ENCODE assay signal across 28 mouse cellular contexts in genomic region chr6:134846308-134846707, GRCm38 (mm10). TPM values are rescaled to one million over a fixed set of nuclear protein-coding genes. Genes with fewer than 3 reads are reported as not detected.
DNase-seq lines count a peak whose midpoint lies in the region; ATAC-seq and TF ChIP-seq lines count a peak whose summit lies in the region.
"Had no signal": no experiment of that assay in that cellular context is flagged by ENCODE, and none has a peak within 500 bp of the region (broad histone marks: within the 10 kb centered on the region; RNA-seq: fewer than 3 reads in every experiment).

No protein-coding gene starts in this region.

- ATAC-seq in hindbrain, embryonic 15.5 days (ENCODE audit: low FRiP score, low read depth) = 0 out of 2 replicates have a peak, but pooled peaks have one; percentile 27
- ATAC-seq in hindbrain, embryonic 14.5 days (ENCODE audit: low FRiP score) = no peak
- no peak for ATAC-seq in forebrain, postnatal 0 days
- ATAC-seq: inflammation-experienced regulatory T-cells, adult 6 months; midbrain, embryonic 15.5 days had no signal

- no peak overlapping the region for H3K9ac ChIP-seq in hindbrain, embryonic 15.5 days
- H3K9ac ChIP-seq in hindbrain, embryonic 14.5 days = no peak overlapping the region
- H3K9ac ChIP-seq in forebrain, postnatal 0 days = no peak overlapping the region
- H3K9ac ChIP-seq: embryonic facial prominence, embryonic 15.5 days; forebrain, embryonic 12.5 days; liver, embryonic 14.5 days; lung, embryonic 14.5 days; midbrain, embryonic 15.5 days had no signal

- TF ChIP-seq CTCF in forebrain, postnatal 0 days (IDR thresholded peaks at IDR 0.05; ENCODE audit: low read depth) = no peak

- peak; percentile 56 for DNase-seq in adrenal gland, adult 2 months
- DNase-seq in adrenal gland, postnatal 4 days (ENCODE audit: low spot score in 2 of 2) = no peak
- no peak for DNase-seq in hindbrain, embryonic 14.5 days (ENCODE audit: low spot score)
- peak; percentile 34 for DNase-seq in ovary, adult 18-20 months (ENCODE audit: low spot score)
- no peak for DNase-seq in ovary, postnatal 14 days (ENCODE audit: low spot score)
- DNase-seq in adrenal gland, postnatal 14 days = peak; percentile 38
- DNase-seq in forebrain, postnatal 0 days = no peak
- DNase-seq: cerebellum, adult 2 months; cerebellum, postnatal 14 days; gastrocnemius, postnatal 14 days; heart, postnatal 36 days; kidney, adult 9 months; layer of hippocampus, adult 9-11 months; liver; lung, embryonic 14.5 days; lung, postnatal 14 days; retina, postnatal 1 day; right cerebral cortex, postnatal 14 days; thymus, adult 2 months; thymus, postnatal 36 days had no signal

- no peaks in the 10 kb centered on the region for H3K9me3 ChIP-seq in hindbrain, embryonic 15.5 days
- no peaks in the 10 kb centered on the region for H3K9me3 ChIP-seq in hindbrain, embryonic 14.5 days (ENCODE audit: control insufficient read depth, low read length)
- H3K9me3 ChIP-seq in forebrain, postnatal 0 days (ENCODE audit: low read length) = no peaks in the 10 kb centered on the region
- H3K9me3 ChIP-seq: embryonic facial prominence, embryonic 15.5 days; forebrain, embryonic 12.5 days; G1E; midbrain, embryonic 15.5 days had no signal

- no peaks in the 10 kb centered on the region for H3K4me1 ChIP-seq in hindbrain, embryonic 15.5 days (replicated peaks)
- H3K4me1 ChIP-seq in hindbrain, embryonic 14.5 days (replicated peaks; ENCODE audit: control insufficient read depth, insufficient read depth, low read length) = no peaks in the 10 kb centered on the region
- no peaks in the 10 kb centered on the region for H3K4me1 ChIP-seq in forebrain, postnatal 0 days (ENCODE audit: insufficient read depth)
- H3K4me1 ChIP-seq: embryonic facial prominence, embryonic 15.5 days; forebrain, embryonic 12.5 days; midbrain, embryonic 15.5 days had no signal

- no peak overlapping the region for H3K27ac ChIP-seq in hindbrain, embryonic 15.5 days (replicated peaks)
- H3K27ac ChIP-seq in hindbrain, embryonic 14.5 days = no peak overlapping the region
- no peak overlapping the region for H3K27ac ChIP-seq in forebrain, postnatal 0 days (ENCODE audit: low read depth, low read length)
- H3K27ac ChIP-seq: embryonic facial prominence, embryonic 15.5 days; forebrain, embryonic 12.5 days; liver, embryonic 14.5 days; midbrain, embryonic 15.5 days had no signal

- no peaks in the 10 kb centered on the region for H3K27me3 ChIP-seq in hindbrain, embryonic 15.5 days
- H3K27me3 ChIP-seq in hindbrain, embryonic 14.5 days (ENCODE audit: control insufficient read depth, insufficient read depth, low read length) = no peaks in the 10 kb centered on the region
- no peaks in the 10 kb centered on the region for H3K27me3 ChIP-seq in forebrain, postnatal 0 days (ENCODE audit: insufficient read depth, low read length)
- H3K27me3 ChIP-seq: embryonic facial prominence, embryonic 15.5 days; forebrain, embryonic 12.5 days; midbrain, embryonic 15.5 days had no signal

- no peak overlapping the region for H3K4me2 ChIP-seq in hindbrain, embryonic 15.5 days
- no peak overlapping the region for H3K4me2 ChIP-seq in hindbrain, embryonic 14.5 days (replicated peaks)
- no peak overlapping the region for H3K4me2 ChIP-seq in forebrain, postnatal 0 days (ENCODE audit: low read depth)
- H3K4me2 ChIP-seq: embryonic facial prominence, embryonic 15.5 days; forebrain, embryonic 12.5 days; heart, embryonic 11.5 days; lung, embryonic 14.5 days; midbrain, embryonic 15.5 days had no signal

- WGBS in hindbrain, embryonic 15.5 days = 83% methylated on average over 6 of the region's 6 CpGs
- 83% methylated on average over 6 of the region's 6 CpGs for WGBS in hindbrain, embryonic 14.5 days
- 80% methylated on average over 6 of the region's 6 CpGs for WGBS in forebrain, postnatal 0 days

- H3K36me3 ChIP-seq in hindbrain, embryonic 15.5 days = peaks cover 13% of the 10 kb centered on the region; the same call in 1 of the 2 replicates
- H3K36me3 ChIP-seq in hindbrain, embryonic 14.5 days (replicated peaks; ENCODE audit: control insufficient read depth, insufficient read depth) = peaks cover 14% of the 10 kb centered on the region
- H3K36me3 ChIP-seq in forebrain, postnatal 0 days (ENCODE audit: insufficient read depth) = 0 out of 2 replicates have a peak, but pooled peaks cover 10% of the 10 kb centered on the region

- H3K4me3 ChIP-seq in hindbrain, embryonic 15.5 days = no peak overlapping the region
- no peak overlapping the region for H3K4me3 ChIP-seq in hindbrain, embryonic 14.5 days (replicated peaks; ENCODE audit: low read length)
- no peak overlapping the region for H3K4me3 ChIP-seq in forebrain, postnatal 0 days (ENCODE audit: low read depth, low read length)
- H3K4me3 ChIP-seq: embryonic facial prominence, embryonic 15.5 days; forebrain, embryonic 12.5 days; midbrain, embryonic 15.5 days had no signal

RNA-seq across cellular contexts. Expression of gene Crebl2, which starts 16.4 kb away (rescaled TPM):
- 10 to 100 TPM; 24.3 to 42.2 TPM for total RNA-seq in adrenal gland, adult 2 months (2021)
- 6.2 and 6.6 TPM in 2 replicates for polyA plus RNA-seq in adrenal gland, adult 2 months (2012; rRNA removed)
- 10 to 100 TPM; 15.5 to 19.8 TPM for total RNA-seq in adrenal gland, postnatal 4 days (2021)
- 3.4 and 4.2 TPM in 2 replicates for polyA plus RNA-seq in hindbrain, embryonic 15.5 days (2015; fragmentation: Nextera tagmentation; extraction: Ambion mirVana)
- polyA plus RNA-seq in hindbrain, embryonic 14.5 days (2014; fragmentation: Nextera tagmentation; extraction: Ambion mirVana) = 3.2 and 3.3 TPM in 2 replicates
- 17.2 and 21.1 TPM in 2 replicates for total RNA-seq in adrenal gland, postnatal 14 days (2021)
- total RNA-seq in forebrain, postnatal 0 days (2014; rRNA removed) = 5.2 and 7.9 TPM in 2 replicates
- 1.6 and 2.6 TPM in 2 replicates for polyA plus RNA-seq in forebrain, postnatal 0 days (2015; fragmentation: Nextera tagmentation; extraction: Ambion mirVana)

RNA-seq across cellular contexts. Expression of gene Gpr19, which starts 52.1 kb away (rescaled TPM):
- total RNA-seq in adrenal gland, adult 2 months (2021) = 1 to 10 TPM; 5.2 to 8.6 TPM
- 9.6 and 9.9 TPM in 2 replicates for polyA plus RNA-seq in adrenal gland, adult 2 months (2012; rRNA removed)
- total RNA-seq in adrenal gland, postnatal 4 days (2021) = 10 to 100 TPM; 13.6 to 16.4 TPM
- polyA plus RNA-seq in hindbrain, embryonic 15.5 days (2015; fragmentation: Nextera tagmentation; extraction: Ambion mirVana) = 34.3 and 34.5 TPM in 2 replicates
- 34.0 and 37.1 TPM in 2 replicates for polyA plus RNA-seq in hindbrain, embryonic 14.5 days (2014; fragmentation: Nextera tagmentation; extraction: Ambion mirVana)
- 10.0 and 11.8 TPM in 2 replicates for total RNA-seq in adrenal gland, postnatal 14 days (2021)
- total RNA-seq in forebrain, postnatal 0 days (2014; rRNA removed) = 33.2 and 34.5 TPM in 2 replicates
- 38.6 and 42.7 TPM in 2 replicates for polyA plus RNA-seq in forebrain, postnatal 0 days (2015; fragmentation: Nextera tagmentation; extraction: Ambion mirVana)

RNA-seq across cellular contexts. Expression of gene Dusp16, which starts 53.9 kb away (rescaled TPM):
- total RNA-seq in adrenal gland, adult 2 months (2021) = 10 to 100 TPM; 22.7 to 28.6 TPM
- polyA plus RNA-seq in adrenal gland, adult 2 months (2012; rRNA removed) = 18.7 and 19.8 TPM in 2 replicates
- 10 to 100 TPM; 23.9 to 25.5 TPM for total RNA-seq in adrenal gland, postnatal 4 days (2021)
- 5.5 and 5.7 TPM in 2 replicates for polyA plus RNA-seq in hindbrain, embryonic 15.5 days (2015; fragmentation: Nextera tagmentation; extraction: Ambion mirVana)
- polyA plus RNA-seq in hindbrain, embryonic 14.5 days (2014; fragmentation: Nextera tagmentation; extraction: Ambion mirVana) = 5.4 and 5.7 TPM in 2 replicates
- 17.9 and 22.8 TPM in 2 replicates for total RNA-seq in adrenal gland, postnatal 14 days (2021)
- total RNA-seq in forebrain, postnatal 0 days (2014; rRNA removed) = 3.4 and 5.7 TPM in 2 replicates
- 1.9 and 2.7 TPM in 2 replicates for polyA plus RNA-seq in forebrain, postnatal 0 days (2015; fragmentation: Nextera tagmentation; extraction: Ambion mirVana)

Comparison
In these comparisons a context has a peak if more than half of its experiments do, and no peak if none do; other contexts are left out.
1. DNase-seq: peak in adrenal gland, adult 2 months (single experiment), ovary, adult 18-20 months (single experiment) and adrenal gland, postnatal 14 days (single experiment); none in adrenal gland, postnatal 4 days (0 of 2), hindbrain, embryonic 14.5 days (single experiment), ovary, postnatal 14 days (single experiment) and forebrain, postnatal 0 days (single experiment).